17 mouse cellular contexts compared by ENCODE assay signal in genomic region chr9:32118433-32118832, GRCm38 (mm10). TPM values are rescaled to one million over a fixed set of nuclear protein-coding genes. Genes with fewer than 3 reads are reported as not detected.
DNase-seq lines count a peak whose midpoint lies in the region; ATAC-seq and TF ChIP-seq lines count a peak whose summit lies in the region.
"Had no signal": no experiment of that assay in that cellular context is flagged by ENCODE, and none has a peak within 500 bp of the region (broad histone marks: within the 10 kb centered on the region; RNA-seq: fewer than 3 reads in every experiment).

No protein-coding gene starts in this region.

- H3K4me1 ChIP-seq in limb, embryonic 15.5 days: 0 out of 2 replicates have a peak, but pooled peaks cover 2% of the 10 kb centered on the region
- H3K4me1 ChIP-seq in limb, embryonic 10.5 days: 0 out of 2 replicates have a peak, but pooled peaks cover 2% of the 10 kb centered on the region
- peaks cover 14% of the 10 kb centered on the region for H3K4me1 ChIP-seq in liver, embryonic 11.5 days (replicated peaks; ENCODE audit: control insufficient read depth, insufficient read depth, low read length)
- H3K4me1 ChIP-seq in stomach, embryonic 16.5 days (ENCODE audit: control insufficient read depth, insufficient read depth, low read length): peaks cover 14% of the 10 kb centered on the region; the same call in 1 of the 2 replicates
- no peaks in the 10 kb centered on the region for H3K4me1 ChIP-seq in midbrain, embryonic 15.5 days

- H3K27me3 ChIP-seq in limb, embryonic 15.5 days: no peaks in the 10 kb centered on the region
- no peaks in the 10 kb centered on the region for H3K27me3 ChIP-seq in limb, embryonic 10.5 days (ENCODE audit: low read depth, poor library complexity, severe bottlenecking)
- H3K27me3 ChIP-seq in liver, embryonic 11.5 days (replicated peaks; ENCODE audit: control insufficient read depth, insufficient read depth, low read length): no peaks in the 10 kb centered on the region
- H3K27me3 ChIP-seq in stomach, embryonic 16.5 days (ENCODE audit: control insufficient read depth, insufficient read depth, low read length): no peaks in the 10 kb centered on the region
- H3K27me3 ChIP-seq in midbrain, embryonic 15.5 days (replicated peaks): no peaks in the 10 kb centered on the region
- H3K27me3 ChIP-seq: heart, embryonic 13.5 days had no signal

- no peak for TF ChIP-seq CTCF in gastrocnemius, adult 2 months (IDR thresholded peaks at IDR 0.05)

- H3K9me3 ChIP-seq in limb, embryonic 15.5 days: no peaks in the 10 kb centered on the region
- H3K9me3 ChIP-seq in limb, embryonic 10.5 days (replicated peaks): no peaks in the 10 kb centered on the region
- H3K9me3 ChIP-seq in liver, embryonic 11.5 days (ENCODE audit: control insufficient read depth, low read length): no peaks in the 10 kb centered on the region
- no peaks in the 10 kb centered on the region; the same call in 1 of the 2 replicates for H3K9me3 ChIP-seq in stomach, embryonic 16.5 days (replicated peaks; ENCODE audit: control insufficient read depth, low read length)
- no peaks in the 10 kb centered on the region for H3K9me3 ChIP-seq in midbrain, embryonic 15.5 days

- intact Hi-C loops in gastrocnemius, adult 2 months (cut with DNase I): no loop called here
- intact Hi-C loops in gastrocnemius, postnatal 14 days (cut with DNase I; ENCODE audit: low total_unique reads): no loop called here

- H3K4me3 ChIP-seq in gastrocnemius, adult 2 months: no peak overlapping the region
- no peak overlapping the region for H3K4me3 ChIP-seq in limb, embryonic 15.5 days
- H3K4me3 ChIP-seq in limb, embryonic 10.5 days: no peak overlapping the region
- no peak overlapping the region for H3K4me3 ChIP-seq in liver, embryonic 11.5 days (ENCODE audit: low read depth, low read length)
- H3K4me3 ChIP-seq in stomach, embryonic 16.5 days (replicated peaks; ENCODE audit: low read length): no peak overlapping the region
- no peak overlapping the region for H3K4me3 ChIP-seq in midbrain, embryonic 15.5 days
- H3K4me3 ChIP-seq: heart, embryonic 13.5 days had no signal

- H3K9ac ChIP-seq in limb, embryonic 15.5 days: no peak overlapping the region
- H3K9ac ChIP-seq in liver, embryonic 11.5 days (ENCODE audit: low read depth, low read length): no peak overlapping the region; the same call in 1 of the 2 replicates
- H3K9ac ChIP-seq in stomach, embryonic 16.5 days (ENCODE audit: low read length): no peak overlapping the region
- H3K9ac ChIP-seq in midbrain, embryonic 15.5 days: no peak overlapping the region
- H3K9ac ChIP-seq: heart, embryonic 13.5 days had no signal

- no peak for ATAC-seq in limb, embryonic 15.5 days (ENCODE audit: insufficient number of reproducible peaks, low FRiP score, low TSS enrichment, low read depth)
- peak; percentile 69 for ATAC-seq in liver, embryonic 11.5 days (replicated peaks; ENCODE audit: low FRiP score)
- ATAC-seq in stomach, embryonic 16.5 days (ENCODE audit: insufficient read depth, low FRiP score): peak; percentile 69; the same call in 1 of the 2 replicates
- no peak for ATAC-seq in midbrain, embryonic 15.5 days (replicated peaks)
- ATAC-seq: forebrain, embryonic 14.5 days; hindbrain, postnatal 0 days; midbrain, embryonic 16.5 days had no signal

- no peak for DNase-seq in gastrocnemius, adult 2 months
- DNase-seq in gastrocnemius, postnatal 14 days: no peak
- no peak for DNase-seq in limb, embryonic 10.5 days (ENCODE audit: low spot score)
- no peak for DNase-seq in liver, embryonic 11.5 days (ENCODE audit: low spot score)
- no peak for DNase-seq in frontal cortex, postnatal 14 days (ENCODE audit: low spot score in 2 of 2)
- DNase-seq: adrenal gland, postnatal 10 days; cerebellum, adult 9-11 months; left cerebral cortex, postnatal 4 days; right cerebral cortex, postnatal 4 days; thymus, postnatal 25 days had no signal

- H3K4me2 ChIP-seq in limb, embryonic 15.5 days: no peak overlapping the region
- H3K4me2 ChIP-seq in liver, embryonic 11.5 days: no peak overlapping the region
- H3K4me2 ChIP-seq in stomach, embryonic 16.5 days (ENCODE audit: low read depth, low read length): no peak overlapping the region
- H3K4me2 ChIP-seq in midbrain, embryonic 15.5 days: no peak overlapping the region
- H3K4me2 ChIP-seq: heart, embryonic 13.5 days had no signal

- H3K36me3 ChIP-seq in limb, embryonic 15.5 days: no peaks in the 10 kb centered on the region
- H3K36me3 ChIP-seq in limb, embryonic 10.5 days: no peaks in the 10 kb centered on the region
- no peaks in the 10 kb centered on the region for H3K36me3 ChIP-seq in liver, embryonic 11.5 days (ENCODE audit: control insufficient read depth, insufficient read depth, low read length)
- H3K36me3 ChIP-seq in stomach, embryonic 16.5 days (ENCODE audit: control insufficient read depth, insufficient read depth, low read length): peaks cover 4% of the 10 kb centered on the region; the same call in 1 of the 2 replicates
- H3K36me3 ChIP-seq in midbrain, embryonic 15.5 days (replicated peaks): no peaks in the 10 kb centered on the region

- 0 out of 2 replicates have a peak overlapping the region, but pooled peaks have one; percentile 12 for H3K27ac ChIP-seq in gastrocnemius, adult 2 months
- peak overlapping the region; percentile 62; the same call in 1 of the 2 replicates for H3K27ac ChIP-seq in limb, embryonic 15.5 days
- H3K27ac ChIP-seq in limb, embryonic 10.5 days: no peak overlapping the region
- H3K27ac ChIP-seq in liver, embryonic 11.5 days (ENCODE audit: low read depth, low read length): peak overlapping the region; percentile 39; the same call in 1 of the 2 replicates
- peak overlapping the region; percentile 90 for H3K27ac ChIP-seq in stomach, embryonic 16.5 days (ENCODE audit: low read length)
- no peak overlapping the region for H3K27ac ChIP-seq in midbrain, embryonic 15.5 days
- H3K27ac ChIP-seq: hindbrain, postnatal 0 days had no signal

RNA-seq across cellular contexts. Expression of gene Arhgap32, which starts 2.5 kb away (rescaled TPM):
- 1 to 10 TPM; 6.6 to 7.6 TPM for total RNA-seq in gastrocnemius, adult 2 months (2021)
- 10 to 100 TPM; 12.7 to 13.8 TPM for total RNA-seq in gastrocnemius, postnatal 14 days (2021)
- 9.3 and 9.7 TPM in 2 replicates for polyA plus RNA-seq in limb, embryonic 15.5 days (2015; fragmentation: Nextera tagmentation; extraction: Ambion mirVana)
- polyA plus RNA-seq in limb, embryonic 10.5 days (2016; fragmentation: Nextera tagmentation; extraction: Ambion mirVana): 3.4 and 4.2 TPM in 2 replicates
- polyA plus RNA-seq in liver, embryonic 11.5 days (2014; fragmentation: Nextera tagmentation; extraction: Ambion mirVana): 1.3 and 1.7 TPM in 2 replicates
- 16.4 and 16.6 TPM in 2 replicates for polyA plus RNA-seq in stomach, embryonic 16.5 days (2015; fragmentation: Nextera tagmentation; extraction: Ambion mirVana)
- polyA plus RNA-seq in midbrain, embryonic 15.5 days (2015; fragmentation: Nextera tagmentation; extraction: Ambion mirVana): 13.0 and 13.3 TPM in 2 replicates

Comparison
In these comparisons a context has a peak if more than half of its experiments do, and no peak if none do; other contexts are left out.
1. H3K27ac ChIP-seq: peak in gastrocnemius, adult 2 months (single experiment), limb, embryonic 15.5 days (single experiment), liver, embryonic 11.5 days (single experiment) and stomach, embryonic 16.5 days (single experiment); none in limb, embryonic 10.5 days (single experiment) and midbrain, embryonic 15.5 days (single experiment).
2. ATAC-seq: peak in liver, embryonic 11.5 days (single experiment) and stomach, embryonic 16.5 days (single experiment); none in limb, embryonic 15.5 days (single experiment) and midbrain, embryonic 15.5 days (single experiment).